Mouse (Mus musculus): ENCODE data around the gene Nckap5.
A peak's percentile ranks its signal among the peaks of the same experiment; 100 is the strongest.

Nckap5 gene

DNA sequence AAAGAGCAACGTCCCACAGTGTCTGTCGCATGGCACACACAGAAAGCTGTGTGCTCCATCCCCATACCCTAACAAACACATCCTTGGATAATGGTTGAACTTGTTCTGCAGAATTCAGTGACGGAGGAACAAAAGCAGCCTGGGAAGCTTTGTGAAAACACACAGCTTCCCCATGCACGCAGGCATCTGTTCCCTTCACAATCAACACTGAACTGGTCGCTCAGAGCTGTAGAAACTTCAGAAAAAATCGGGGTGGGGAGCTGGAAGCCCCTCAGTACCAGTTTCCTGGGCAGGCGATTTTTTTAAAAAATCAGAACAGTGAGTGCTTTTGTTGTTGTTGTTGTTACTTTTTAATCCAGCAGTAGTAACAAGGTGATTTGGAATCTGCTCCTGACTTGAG, 960.5 kb downstream of the Nckap5 start:
- DNase-seq (ENCODE audit: low spot score) = peak; percentile 9
